9 mouse cellular contexts compared by ENCODE assay signal in the genomic region with DNA sequence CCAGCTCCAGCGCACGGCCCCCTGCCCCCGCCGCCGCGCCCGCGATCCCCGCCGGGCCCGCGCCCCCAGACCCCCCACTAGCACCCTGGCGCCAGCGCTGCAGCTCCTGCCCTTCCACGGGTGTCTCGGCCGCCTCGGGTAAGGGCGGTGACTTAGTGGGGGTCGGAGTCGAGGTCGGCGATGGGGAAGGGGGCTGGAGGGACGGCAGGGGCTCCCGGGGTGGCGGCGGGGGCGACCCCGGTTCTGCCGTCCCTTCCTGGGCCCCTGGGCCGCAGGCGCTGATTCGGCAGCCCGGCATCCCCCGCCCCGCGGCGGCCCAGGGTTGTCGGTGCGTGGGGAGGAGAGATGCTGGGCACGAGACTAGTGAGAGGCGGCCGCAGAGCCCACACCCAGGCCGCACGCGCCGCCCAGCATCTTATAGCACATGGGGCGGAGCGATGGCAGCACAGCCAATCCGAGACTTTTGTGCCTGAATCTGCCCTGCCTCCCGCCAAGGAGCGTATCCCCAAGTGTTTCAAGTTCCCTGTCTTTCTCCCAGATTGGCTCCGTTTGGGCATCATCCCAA. TPM values are rescaled to one million over a fixed set of nuclear protein-coding genes. Genes with fewer than 3 reads are reported as not detected.
DNase-seq lines count a peak whose midpoint lies in the region; ATAC-seq and TF ChIP-seq lines count a peak whose summit lies in the region.
"Had no signal": no experiment of that assay in that cellular context is flagged by ENCODE, and none has a peak within 500 bp of the region (broad histone marks: within the 10 kb centered on the region; RNA-seq: fewer than 3 reads in every experiment).

A gene (minus strand): TSS at position 391 of the 565 bp plus-strand sequence.

- intact Hi-C loops in heart, postnatal 36 days (cut with DNase I) = no loop called here

- no peak within 1 kb of the TSS for H3K27ac ChIP-seq in ES-Bruce4 (ENCODE audit: insufficient read depth, low read length)
- no peak within 1 kb of the TSS for H3K27ac ChIP-seq in forebrain, embryonic 14.5 days (ENCODE audit: low read depth, low read length)
- H3K27ac ChIP-seq in layer of hippocampus, adult 2 months = peak within 1 kb of the TSS; percentile 86
- no peak within 1 kb of the TSS for H3K27ac ChIP-seq in liver, postnatal 0 days (ENCODE audit: low read depth)
- H3K27ac ChIP-seq in neural tube, embryonic 12.5 days = no peak within 1 kb of the TSS

- TF ChIP-seq CTCF in ES-Bruce4 (IDR thresholded peaks at IDR 0.05; ENCODE audit: low read depth, low read length) = no peak
- no peak for TF ChIP-seq CTCF in layer of hippocampus, adult 2 months (conservative IDR thresholded peaks at IDR 0.05)
- TF ChIP-seq CTCF in liver, postnatal 0 days (IDR thresholded peaks at IDR 0.05; ENCODE audit: low read depth) = no peak

- no peaks in the 10 kb centered on the region for H3K36me3 ChIP-seq in ES-Bruce4 (ENCODE audit: control insufficient read depth, insufficient read depth, low read length, poor library complexity, severe bottlenecking)
- H3K36me3 ChIP-seq in forebrain, embryonic 14.5 days (ENCODE audit: control insufficient read depth, insufficient read depth, low read length) = no peaks in the 10 kb centered on the region
- no peaks in the 10 kb centered on the region for H3K36me3 ChIP-seq in liver, postnatal 0 days (replicated peaks; ENCODE audit: insufficient read depth, low read length)
- no peaks in the 10 kb centered on the region for H3K36me3 ChIP-seq in neural tube, embryonic 12.5 days

- peak; percentile 90 for DNase-seq in forebrain, embryonic 14.5 days (ENCODE audit: low spot score)
- peak; percentile 57 to 61 for DNase-seq in heart, postnatal 36 days
- peak; percentile 83 to 89 for DNase-seq in layer of hippocampus, adult 2 months (ENCODE audit: low spot score in 2 of 2)
- DNase-seq in liver, postnatal 0 days = peak; percentile 60
- peak; percentile 59 for DNase-seq in thymus, postnatal 14 days

- H3K4me3 ChIP-seq in ES-Bruce4 (ENCODE audit: low read depth, low read length) = peak within 1 kb of the TSS; percentile 53
- H3K4me3 ChIP-seq in forebrain, embryonic 14.5 days (ENCODE audit: low read depth, low read length) = peak within 1 kb of the TSS; percentile 59
- peak within 1 kb of the TSS; percentile 70 for H3K4me3 ChIP-seq in layer of hippocampus, adult 2 months
- H3K4me3 ChIP-seq in liver, postnatal 0 days (ENCODE audit: low read depth, low read length) = peak within 1 kb of the TSS; percentile 48
- H3K4me3 ChIP-seq in neural tube, embryonic 12.5 days = peak within 1 kb of the TSS; percentile 59
- H3K4me3 ChIP-seq: erythroblast, embryonic 14.5 days had no signal

- no peak for TF ChIP-seq EP300 in ES-Bruce4 (IDR thresholded peaks at IDR 0.05; ENCODE audit: insufficient read depth, low read depth, low read length)
- TF ChIP-seq EP300 in liver, postnatal 0 days (IDR thresholded peaks at IDR 0.05; ENCODE audit: low read depth) = no peak

- H3K4me2 ChIP-seq in forebrain, embryonic 14.5 days (ENCODE audit: low read length) = peak within 1 kb of the TSS; percentile 99
- peak within 1 kb of the TSS; percentile 76 for H3K4me2 ChIP-seq in liver, postnatal 0 days (ENCODE audit: low read depth, low read length)
- H3K4me2 ChIP-seq in neural tube, embryonic 12.5 days (replicated peaks) = peak within 1 kb of the TSS; percentile 100

- no peaks in the 10 kb centered on the region for H3K9me3 ChIP-seq in ES-Bruce4 (replicated peaks; ENCODE audit: control insufficient read depth, insufficient read depth, low read length, poor library complexity, severe bottlenecking)
- no peaks in the 10 kb centered on the region for H3K9me3 ChIP-seq in forebrain, embryonic 14.5 days (replicated peaks; ENCODE audit: control insufficient read depth, low read length)
- no peaks in the 10 kb centered on the region for H3K9me3 ChIP-seq in liver, postnatal 0 days (ENCODE audit: low read length)
- H3K9me3 ChIP-seq in neural tube, embryonic 12.5 days = no peaks in the 10 kb centered on the region

- peak; percentile 68 for TF ChIP-seq POLR2A in ES-Bruce4 (IDR thresholded peaks at IDR 0.05; ENCODE audit: insufficient read depth, low read length)

- WGBS in forebrain, embryonic 14.5 days = under 1% methylated on average over 35 of the region's 53 CpGs
- 3% methylated on average over 35 of the region's 53 CpGs for WGBS in liver, postnatal 0 days (ENCODE audit: insufficient replicate concordance)
- WGBS in neural tube, embryonic 12.5 days = under 1% methylated on average over 53 of the region's 53 CpGs

- H3K4me1 ChIP-seq in ES-Bruce4 (ENCODE audit: control insufficient read depth, insufficient read depth, low read length) = peaks cover 2% of the 10 kb centered on the region
- H3K4me1 ChIP-seq in forebrain, embryonic 14.5 days (ENCODE audit: control insufficient read depth, insufficient read depth, low read length) = peaks cover 4% of the 10 kb centered on the region; the same call in 1 of the 2 replicates
- peaks cover 17% of the 10 kb centered on the region for H3K4me1 ChIP-seq in liver, postnatal 0 days (ENCODE audit: insufficient read depth)
- H3K4me1 ChIP-seq in neural tube, embryonic 12.5 days = peaks cover 19% of the 10 kb centered on the region

- H3K9ac ChIP-seq in ES-Bruce4 (ENCODE audit: low read depth, poor library complexity, severe bottlenecking) = peak within 1 kb of the TSS; percentile 95
- peak within 1 kb of the TSS; percentile 70 for H3K9ac ChIP-seq in forebrain, embryonic 14.5 days (ENCODE audit: low read length)
- peak within 1 kb of the TSS; percentile 21; the same call in 1 of the 2 replicates for H3K9ac ChIP-seq in liver, postnatal 0 days (replicated peaks)
- peak within 1 kb of the TSS; percentile 73 for H3K9ac ChIP-seq in neural tube, embryonic 12.5 days

- ATAC-seq in cerebellum, adult (ENCODE audit: insufficient number of reproducible peaks, low FRiP score, low TSS enrichment) = peak; percentile 81
- peak; percentile 94 for ATAC-seq in forebrain, embryonic 14.5 days
- peak; percentile 56 for ATAC-seq in liver, postnatal 0 days
- peak; percentile 84 for ATAC-seq in neural tube, embryonic 12.5 days (ENCODE audit: low FRiP score, low read depth)

- 0 out of 2 replicates have a peak, but pooled peaks cover 2% of the 10 kb centered on the region for H3K27me3 ChIP-seq in ES-Bruce4 (ENCODE audit: control insufficient read depth, insufficient read depth, low read length, poor library complexity, severe bottlenecking)
- H3K27me3 ChIP-seq in forebrain, embryonic 14.5 days (replicated peaks; ENCODE audit: control insufficient read depth, insufficient read depth, low read length) = peaks cover 61% of the 10 kb centered on the region
- peaks cover 77% of the 10 kb centered on the region for H3K27me3 ChIP-seq in liver, postnatal 0 days (ENCODE audit: insufficient read depth, low read length)
- peaks cover 81% of the 10 kb centered on the region for H3K27me3 ChIP-seq in neural tube, embryonic 12.5 days (replicated peaks)

RNA-seq across cellular contexts. Expression of the gene that starts here (rescaled TPM):
- 10.4 and 13.6 TPM in 2 replicates for polyA plus RNA-seq in ES-Bruce4 (2011; ENCODE audit: insufficient read depth, insufficient read length, low read depth, missing spikeins)
- 5.8 and 6.2 TPM in 2 replicates for polyA plus RNA-seq in forebrain, embryonic 14.5 days (2014; fragmentation: Nextera tagmentation; extraction: Ambion mirVana)
- total RNA-seq in heart, postnatal 36 days (2021) = 1 to 10 TPM; 1.7 to 2.0 TPM
- 100 to 1,000 TPM; 154 to 165 TPM for total RNA-seq in layer of hippocampus, adult 2 months (2021)
- polyA plus RNA-seq in liver, postnatal 0 days (2015; fragmentation: Nextera tagmentation; extraction: Ambion mirVana) = 0.34 TPM in 1 of 2 replicates, not detected in the other
- polyA plus RNA-seq in neural tube, embryonic 12.5 days (2016; fragmentation: Nextera tagmentation; extraction: Ambion mirVana) = 2.5 and 3.7 TPM in 2 replicates
- polyA plus RNA-seq: erythroblast, embryonic 14.5 days had no signal

Comparison
In these comparisons a context has a peak if more than half of its experiments do, and no peak if none do; other contexts are left out.
1. RNA of the gene that starts here (total RNA-seq): 154 to 165 TPM in layer of hippocampus, adult 2 months; 1.7 to 2.0 TPM in heart, postnatal 36 days; every median in the first group is over 10 times any median in the second.
2. Peak in DNase-seq, ATAC-seq, H3K4me3 ChIP-seq, H3K9ac ChIP-seq and H3K4me2 ChIP-seq in liver, postnatal 0 days; RNA of the gene not detected or under 1 TPM.
3. H3K9ac ChIP-seq: peak in every context shown above with its lines; median percentile 95 in ES-Bruce4; 73 in neural tube, embryonic 12.5 days; 70 in forebrain, embryonic 14.5 days; 21 in liver, postnatal 0 days.
4. Peak in every context shown above with its lines, with median percentiles within 50 percentile points of each other: H3K4me3 ChIP-seq, ATAC-seq, DNase-seq and H3K4me2 ChIP-seq.